Mouse (Mus musculus): Measurements from ENCODE around the gene Trim27. TPM values are rescaled to one million over a fixed set of nuclear protein-coding genes. Genes with fewer than 3 reads are reported as not detected.

The Trim27 gene
- total RNA-seq, 1 experiment, result 128 TPM

DNA sequence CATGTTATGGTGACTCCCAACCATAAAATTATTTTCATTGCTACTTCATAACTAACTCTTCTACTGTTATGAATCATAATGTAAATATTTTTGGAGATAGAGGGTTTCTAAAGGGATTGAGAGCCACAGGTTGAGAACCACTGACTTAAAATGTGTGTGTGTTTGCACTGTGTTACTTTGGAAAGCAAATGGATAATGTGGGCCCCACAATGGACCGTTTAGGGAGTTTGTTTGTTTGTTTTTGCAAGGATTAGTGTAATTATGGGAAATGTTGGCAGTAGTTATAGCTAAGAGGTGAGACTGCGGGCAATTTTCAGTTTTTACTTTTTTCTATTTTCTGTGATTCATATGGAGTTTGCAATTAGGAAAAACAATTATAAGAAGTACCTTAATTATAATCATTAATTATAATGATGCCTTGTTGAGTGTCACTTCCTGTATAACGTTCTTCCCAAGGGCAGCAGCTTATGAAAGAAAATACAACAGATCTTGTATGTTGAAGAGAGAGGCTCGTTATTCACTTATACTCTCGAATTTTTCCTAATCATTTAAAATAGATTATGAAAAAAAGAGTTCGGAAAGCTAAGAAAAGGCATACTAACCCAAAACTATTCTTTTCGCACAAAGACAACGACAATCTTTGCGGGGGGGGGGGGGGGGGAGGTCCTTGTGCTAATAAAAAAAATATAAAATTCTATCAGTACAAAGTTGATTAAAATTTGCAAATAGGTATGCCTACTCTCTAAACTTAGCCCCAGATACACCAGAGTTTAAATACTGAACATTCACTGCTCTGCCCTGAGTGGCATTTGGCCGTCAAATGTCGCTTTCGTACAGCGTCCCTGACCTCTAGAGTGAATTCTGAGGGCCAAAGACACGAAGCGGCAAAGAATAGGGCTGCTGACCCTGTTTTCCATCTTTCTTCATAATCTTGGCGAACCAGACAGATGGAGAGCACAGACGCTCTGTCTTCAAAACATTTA lies 20.1 kb downstream of the Trim27 start:
- Histone ChIP-seq H3K9me3 (ENCODE audit: control insufficient read depth, insufficient read depth, low read depth, low read length) (no peaks in the 10 kb centered on the region), H3K36me3 (ENCODE audit: control insufficient read depth, insufficient read depth, low read length, poor library complexity, severe bottlenecking) (peaks cover 3% of the 10 kb centered on the region), H3K4me1 (ENCODE audit: control insufficient read depth in 2 of 2, insufficient read depth in 2 of 2, low read length in 2 of 2, poor library complexity in 1 of 2) (no peaks in the 10 kb centered on the region), H3K9ac (ENCODE audit: insufficient read depth, low read depth, low read length, poor library complexity, severe bottlenecking) (peak overlapping the region; percentile 47), H3K27ac (ENCODE audit: insufficient read depth, low read depth, low read length, poor library complexity, severe bottlenecking) (no peak overlapping the region), H3K4me3 (ENCODE audit: insufficient read depth in 1 of 2, low read depth in 1 of 2, low read length in 2 of 2, poor library complexity in 1 of 2, severe bottlenecking in 1 of 2) (peak overlapping the region; percentile 76 to 77)
- no peak for TF ChIP-seq MAFK (IDR thresholded peaks at IDR 0.05; ENCODE audit: insufficient read depth, low read depth, low read length)
- no peak for TF ChIP-seq ZC3H11A (IDR thresholded peaks at IDR 0.05; ENCODE audit: borderline replicate concordance, low read depth, low read length)
- TF ChIP-seq ZNF384 (IDR thresholded peaks at IDR 0.05; ENCODE audit: low read depth, low read length), result no peak
- no peak for TF ChIP-seq CHD2 (IDR thresholded peaks at IDR 0.05; ENCODE audit: low read depth, low read length)
- TF ChIP-seq HCFC1 (IDR thresholded peaks at IDR 0.05; ENCODE audit: borderline replicate concordance, insufficient read depth, low read length), result no peak
- in situ Hi-C loops (cut with MboI; ENCODE audit: low sequenced_read_pairs in 2 of 2, unreplicated experiment in 2 of 2), result no loop called here
- no peak for DNase-seq (ENCODE audit: low read depth, low spot score)

DNA sequence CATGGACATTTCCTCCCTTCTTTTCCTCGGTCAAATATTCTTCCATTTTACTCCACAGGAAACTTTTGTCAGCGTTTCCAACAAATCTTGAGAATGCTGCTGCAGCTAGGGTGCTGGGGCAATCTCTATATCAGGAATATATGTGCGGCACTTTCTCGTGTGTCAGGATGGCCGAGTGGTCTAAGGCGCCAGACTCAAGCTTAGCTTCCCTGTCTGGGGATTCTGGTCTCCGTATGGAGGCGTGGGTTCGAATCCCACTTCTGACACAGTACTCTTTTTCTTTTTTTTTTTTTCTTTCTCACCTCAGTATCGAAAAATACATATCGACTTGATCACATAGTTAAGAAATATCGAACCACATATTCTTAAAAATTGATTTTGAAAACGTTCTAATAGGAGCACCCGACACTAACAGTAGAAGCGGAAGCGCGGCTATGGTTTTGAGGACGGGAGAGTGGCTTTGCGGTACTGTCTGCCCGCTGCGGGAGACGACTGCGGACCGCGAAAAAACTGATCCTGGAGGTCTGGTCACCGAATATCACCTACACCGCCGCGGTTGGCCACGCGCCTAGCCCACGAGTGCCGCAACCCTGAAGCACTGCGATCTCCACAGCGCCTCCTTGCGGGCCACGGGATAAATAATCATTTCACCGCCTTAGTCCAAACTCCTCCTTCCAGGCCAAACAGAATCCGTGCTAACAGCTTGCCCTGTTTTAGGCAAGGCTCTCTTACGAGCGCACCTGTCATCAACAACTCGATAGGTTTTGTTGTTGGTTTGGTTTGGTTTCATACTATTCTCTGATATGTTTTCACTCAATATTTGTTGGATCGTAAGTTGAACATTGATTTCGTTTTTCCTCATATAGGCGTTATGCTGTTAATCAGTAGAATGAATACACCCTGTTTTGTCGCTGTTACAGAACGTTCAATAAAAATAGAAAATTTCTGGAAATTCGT lies 21.1 kb downstream of the Trim27 start:
- in situ Hi-C loops (cut with MboI; ENCODE audit: low sequenced_read_pairs in 2 of 2, unreplicated experiment in 2 of 2), result no loop called here
- Histone ChIP-seq H3K4me3 (ENCODE audit: insufficient read depth in 1 of 2, low read depth in 1 of 2, low read length in 2 of 2, poor library complexity in 1 of 2, severe bottlenecking in 1 of 2) (peak overlapping the region; percentile 76 to 77), H3K4me1 (ENCODE audit: control insufficient read depth in 2 of 2, insufficient read depth in 2 of 2, low read length in 2 of 2, poor library complexity in 1 of 2) (no peaks in the 10 kb centered on the region), H3K27ac (ENCODE audit: insufficient read depth, low read depth, low read length, poor library complexity, severe bottlenecking) (no peak overlapping the region), H3K9ac (ENCODE audit: insufficient read depth, low read depth, low read length, poor library complexity, severe bottlenecking) (peak overlapping the region; percentile 86), H3K36me3 (ENCODE audit: control insufficient read depth, insufficient read depth, low read length, poor library complexity, severe bottlenecking) (no peaks in the 10 kb centered on the region), H3K9me3 (ENCODE audit: control insufficient read depth, insufficient read depth, low read depth, low read length) (no peaks in the 10 kb centered on the region)
- TF ChIP-seq CHD2 (IDR thresholded peaks at IDR 0.05; ENCODE audit: low read depth, low read length) (no peak), ZNF384 (IDR thresholded peaks at IDR 0.05; ENCODE audit: low read depth, low read length) (peak; percentile 88), ZC3H11A (IDR thresholded peaks at IDR 0.05; ENCODE audit: borderline replicate concordance, low read depth, low read length) (peak; percentile 8; the same call in 1 of the 2 replicates), MAFK (IDR thresholded peaks at IDR 0.05; ENCODE audit: insufficient read depth, low read depth, low read length) (peak; percentile 94), HCFC1 (IDR thresholded peaks at IDR 0.05; ENCODE audit: borderline replicate concordance, insufficient read depth, low read length) (no peak)
- peak; percentile 93 for DNase-seq (ENCODE audit: low read depth, low spot score)

DNA sequence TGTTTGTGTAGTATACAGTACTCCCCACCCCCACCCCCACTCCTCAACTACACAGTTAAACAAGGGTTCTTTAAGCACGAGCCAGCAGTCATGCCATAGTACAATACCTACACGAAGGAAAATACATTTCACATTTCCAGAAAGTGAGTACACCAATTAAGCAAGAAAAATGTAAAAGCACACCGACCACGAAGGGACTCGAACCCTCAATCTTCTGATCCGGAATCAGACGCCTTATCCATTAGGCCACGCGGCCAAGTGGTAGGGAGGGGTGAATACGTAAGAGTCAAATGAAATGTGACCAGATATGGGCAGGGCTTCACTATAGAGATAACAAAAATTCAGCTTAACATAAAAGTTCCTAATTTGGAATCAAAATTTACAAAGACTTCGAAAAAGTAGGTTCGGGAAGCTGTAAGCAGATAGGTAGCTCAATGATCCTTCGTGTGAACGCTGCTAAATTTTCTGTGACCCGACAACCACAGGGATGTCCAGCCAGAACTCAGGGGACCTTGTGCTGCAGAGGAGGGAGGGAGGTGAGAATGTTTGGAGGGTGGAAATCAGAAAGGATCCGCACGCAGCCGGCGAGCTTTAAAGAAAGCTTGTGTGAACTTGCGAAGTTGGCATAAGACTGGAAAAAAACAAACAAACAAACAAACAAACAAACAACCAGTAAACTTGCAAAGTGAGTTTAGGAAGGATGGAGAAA lies 36.2 kb downstream of the Trim27 start:
- in situ Hi-C loops (cut with MboI; ENCODE audit: low sequenced_read_pairs in 2 of 2, unreplicated experiment in 2 of 2), result no loop called here
- Histone ChIP-seq H3K27ac (ENCODE audit: insufficient read depth, low read depth, low read length, poor library complexity, severe bottlenecking) (no peak overlapping the region), H3K36me3 (ENCODE audit: control insufficient read depth, insufficient read depth, low read length, poor library complexity, severe bottlenecking) (no peaks in the 10 kb centered on the region), H3K9me3 (ENCODE audit: control insufficient read depth, insufficient read depth, low read depth, low read length) (no peaks in the 10 kb centered on the region), H3K4me1 (ENCODE audit: control insufficient read depth in 2 of 2, insufficient read depth in 2 of 2, low read length in 2 of 2, poor library complexity in 1 of 2) (peaks cover 0 to 3% of the 10 kb centered on the region in 2 experiments; a peak in 1 of 4 replicates), H3K9ac (ENCODE audit: insufficient read depth, low read depth, low read length, poor library complexity, severe bottlenecking) (no peak overlapping the region), H3K4me3 (ENCODE audit: insufficient read depth in 1 of 2, low read depth in 1 of 2, low read length in 2 of 2, poor library complexity in 1 of 2, severe bottlenecking in 1 of 2) (peak overlapping the region; percentile 67 to 68)
- no peak for TF ChIP-seq ZNF384 (IDR thresholded peaks at IDR 0.05; ENCODE audit: low read depth, low read length)
- TF ChIP-seq CHD2 (IDR thresholded peaks at IDR 0.05; ENCODE audit: low read depth, low read length), result no peak
- TF ChIP-seq MAFK (IDR thresholded peaks at IDR 0.05; ENCODE audit: insufficient read depth, low read depth, low read length), result peak; percentile 79
- no peak for TF ChIP-seq HCFC1 (IDR thresholded peaks at IDR 0.05; ENCODE audit: borderline replicate concordance, insufficient read depth, low read length)
- peak; percentile 75 for DNase-seq (ENCODE audit: low read depth, low spot score)

DNA sequence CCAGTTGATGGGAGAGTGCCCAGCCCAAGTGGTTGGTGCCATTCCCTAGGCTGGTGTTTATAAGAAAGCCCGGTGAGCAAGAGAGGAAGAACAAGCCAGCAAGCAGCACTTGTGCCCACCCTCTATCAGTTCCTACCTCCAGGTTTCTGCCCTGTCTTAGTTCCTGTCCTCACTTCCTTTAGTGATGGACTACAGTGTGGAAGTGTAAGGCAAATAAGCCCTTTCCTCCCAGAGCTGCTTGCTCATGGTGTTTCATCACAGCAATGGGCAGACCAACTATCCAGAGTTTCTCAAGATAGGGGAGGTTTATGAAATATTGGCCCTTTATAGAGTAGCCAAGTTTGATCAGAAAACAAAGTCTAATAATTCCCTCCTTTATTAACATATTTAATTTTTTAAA lies 37.5 kb downstream of the Trim27 start:
- in situ Hi-C loops (cut with MboI; ENCODE audit: low sequenced_read_pairs in 2 of 2, unreplicated experiment in 2 of 2), result no loop called here
- H3K36me3 ChIP-seq (ENCODE audit: control insufficient read depth, insufficient read depth, low read length, poor library complexity, severe bottlenecking), result no peaks in the 10 kb centered on the region
- TF ChIP-seq MAFK (IDR thresholded peaks at IDR 0.05; ENCODE audit: insufficient read depth, low read depth, low read length) (no peak), ZNF384 (IDR thresholded peaks at IDR 0.05; ENCODE audit: low read depth, low read length) (no peak), ZC3H11A (IDR thresholded peaks at IDR 0.05; ENCODE audit: borderline replicate concordance, low read depth, low read length) (no peak), HCFC1 (IDR thresholded peaks at IDR 0.05; ENCODE audit: borderline replicate concordance, insufficient read depth, low read length) (no peak), CHD2 (IDR thresholded peaks at IDR 0.05; ENCODE audit: low read depth, low read length) (no peak)
- no peak overlapping the region for H3K9ac ChIP-seq (ENCODE audit: insufficient read depth, low read depth, low read length, poor library complexity, severe bottlenecking)
- no peak overlapping the region for H3K27ac ChIP-seq (ENCODE audit: insufficient read depth, low read depth, low read length, poor library complexity, severe bottlenecking)
- H3K4me1 ChIP-seq (ENCODE audit: control insufficient read depth in 2 of 2, insufficient read depth in 2 of 2, low read length in 2 of 2, poor library complexity in 1 of 2), result peaks cover 0 to 3% of the 10 kb centered on the region in 2 experiments; a peak in 2 of 4 replicates
- no peaks in the 10 kb centered on the region for H3K9me3 ChIP-seq (ENCODE audit: control insufficient read depth, insufficient read depth, low read depth, low read length)
- H3K4me3 ChIP-seq (ENCODE audit: insufficient read depth in 1 of 2, low read depth in 1 of 2, low read length in 2 of 2, poor library complexity in 1 of 2, severe bottlenecking in 1 of 2), result no peak overlapping the region
- DNase-seq (ENCODE audit: low read depth, low spot score), result no peak

Data from ES-E14 (cell line).